Mouse (Mus musculus): ENCODE measurements at regions not wholly inside any gene's neighbourhood (a gene's known extent, or its start where the extent isn't known, plus 50 kb on each side); places are given as distances from the start of the nearest gene placed in this dataset.

- Histone ChIP-seq H3K4me1 (ENCODE audit: insufficient read depth, low read length) (no peaks in the 10 kb centered on the region), H3K4me3 (ENCODE audit: low read depth, low read length) (no peak overlapping the region), H3K27ac (ENCODE audit: low read depth, low read length) (no peak overlapping the region), H3K36me3 (ENCODE audit: insufficient read depth, low read length) (no peaks in the 10 kb centered on the region), H3K27me3 (ENCODE audit: insufficient read depth, low read length) (no peaks in the 10 kb centered on the region), H3K9me3 (ENCODE audit: low read length) (no peaks in the 10 kb centered on the region), H3K4me2 (ENCODE audit: low read depth, low read length, poor library complexity, severe bottlenecking) (no peak overlapping the region), H3K9ac (replicated peaks; ENCODE audit: low read length, poor library complexity, severe bottlenecking) (no peak overlapping the region)
- DNase-seq (ENCODE audit: low spot score) (peak; percentile 32), ATAC-seq (ENCODE audit: low FRiP score) (no peak)
- 49% methylated on average over 2 of the region's 2 CpGs for WGBS
- no peak for TF ChIP-seq CTCF (IDR thresholded peaks at IDR 0.05)
Observed at GRCm38 (mm10) chr5:60143391-60143790, 1665.2 kb upstream of the G6pd2 start.

- H3K9ac ChIP-seq (replicated peaks; ENCODE audit: low read length, poor library complexity, severe bottlenecking), result no peak overlapping the region
- no peak overlapping the region for H3K4me2 ChIP-seq (ENCODE audit: low read depth, low read length, poor library complexity, severe bottlenecking)
- no peaks in the 10 kb centered on the region for H3K27me3 ChIP-seq (ENCODE audit: insufficient read depth, low read length)
- H3K36me3 ChIP-seq (ENCODE audit: insufficient read depth, low read length), result no peaks in the 10 kb centered on the region
- H3K4me1 ChIP-seq (ENCODE audit: insufficient read depth, low read length), result no peaks in the 10 kb centered on the region
- ATAC-seq (ENCODE audit: low FRiP score) (no peak), DNase-seq (ENCODE audit: low spot score) (peak; percentile 11)
- no peak for TF ChIP-seq CTCF (IDR thresholded peaks at IDR 0.05)
- H3K27ac ChIP-seq (ENCODE audit: low read depth, low read length), result no peak overlapping the region
- no peaks in the 10 kb centered on the region for H3K9me3 ChIP-seq (ENCODE audit: low read length)
- no peak overlapping the region for H3K4me3 ChIP-seq (ENCODE audit: low read depth, low read length)
Observed at GRCm38 (mm10) chr5:60145609-60146008, 1663.0 kb upstream of the G6pd2 start.

All from midbrain, postnatal 0 days (tissue).